Mouse (Mus musculus): ENCODE data around the gene Def8. TPM values are rescaled to one million over a fixed set of nuclear protein-coding genes. Genes with fewer than 3 reads are reported as not detected.
A peak's percentile ranks its signal among the peaks of the same experiment; 100 is the strongest.

The Def8 gene
- total RNA-seq (2022), result 10 to 100 TPM; 36.9 to 47.1 (median 38.2) TPM

GRCm38 (mm10) chr8:123423441-123423840 is at the start of gene Def8:
TSS of gene Def8 (plus strand) at chr8:123423527.
- DNase-seq (ENCODE audit: low spot score in 2 of 2), result no peak

- DNase-seq (ENCODE audit: low spot score in 2 of 2), result peak; percentile 82 to 89
These were observed 49.1 kb upstream of the Def8 start for GRCm38 (mm10) chr8:123374239-123374578.

- DNase-seq (ENCODE audit: low spot score in 2 of 2), result peak in 1 of 2 experiments; percentile 41
These were observed 47.6 kb upstream of the Def8 start for GRCm38 (mm10) chr8:123375701-123376100.

- no peak for DNase-seq (ENCODE audit: low spot score in 2 of 2)
These were observed 47.2 kb upstream of the Def8 start for GRCm38 (mm10) chr8:123376106-123376505.

- DNase-seq (ENCODE audit: low spot score in 2 of 2), result no peak
These were observed 41.6 kb upstream of the Def8 start for GRCm38 (mm10) chr8:123381711-123382110.

GRCm38 (mm10) chr8:123382516-123382915 is 40.8 kb upstream of the Def8 start:
- DNase-seq (ENCODE audit: low spot score in 2 of 2), result no peak

GRCm38 (mm10) chr8:123384883-123385540 is 38.3 kb upstream of the Def8 start:
- no peak for DNase-seq (ENCODE audit: low spot score in 2 of 2)

- DNase-seq (ENCODE audit: low spot score in 2 of 2), result no peak
These were observed 36.3 kb upstream of the Def8 start for GRCm38 (mm10) chr8:123387041-123387440.

GRCm38 (mm10) chr8:123387801-123388200 is 35.5 kb upstream of the Def8 start:
- DNase-seq (ENCODE audit: low spot score in 2 of 2), result no peak

GRCm38 (mm10) chr8:123389026-123389425 is 34.3 kb upstream of the Def8 start:
- DNase-seq (ENCODE audit: low spot score in 2 of 2), result no peak

- DNase-seq (ENCODE audit: low spot score in 2 of 2), result no peak
These were observed 25.0 kb upstream of the Def8 start for GRCm38 (mm10) chr8:123398308-123398707.

- no peak for DNase-seq (ENCODE audit: low spot score in 2 of 2)
These were observed 21.4 kb upstream of the Def8 start for GRCm38 (mm10) chr8:123401936-123402335.

- DNase-seq (ENCODE audit: low spot score in 2 of 2), result no peak
These were observed 20.5 kb upstream of the Def8 start for GRCm38 (mm10) chr8:123402730-123403326.

- DNase-seq (ENCODE audit: low spot score in 2 of 2), result no peak
These were observed 18.8 kb upstream of the Def8 start for GRCm38 (mm10) chr8:123404521-123404920.

- DNase-seq (ENCODE audit: low spot score in 2 of 2), result peak; percentile 33 to 42
These were observed 16.5 kb upstream of the Def8 start, which contains the start of gene Mc1r for GRCm38 (mm10) chr8:123406786-123407185. TSS of gene Mc1r (plus strand) at chr8:123407107.

GRCm38 (mm10) chr8:123407612-123408011 is 15.7 kb upstream of the Def8 start:
- no peak for DNase-seq (ENCODE audit: low spot score in 2 of 2)

- DNase-seq (ENCODE audit: low spot score in 2 of 2), result no peak
These were observed 14.5 kb upstream of the Def8 start for GRCm38 (mm10) chr8:123408586-123409544.

- DNase-seq (ENCODE audit: low spot score in 2 of 2), result peak in 1 of 2 experiments; percentile 30
These were observed 13.2 kb upstream of the Def8 start for GRCm38 (mm10) chr8:123410049-123410587.

- DNase-seq (ENCODE audit: low spot score in 2 of 2), result no peak
These were observed 12.5 kb upstream of the Def8 start for GRCm38 (mm10) chr8:123410788-123411187.

- DNase-seq (ENCODE audit: low spot score in 2 of 2), result no peak
These were observed 12.1 kb upstream of the Def8 start, which contains the start of gene Tubb3 for GRCm38 (mm10) chr8:123411246-123411645. TSS of gene Tubb3 (plus strand) at chr8:123411424.

- DNase-seq (ENCODE audit: low spot score in 2 of 2), result no peak
These were observed 11.5 kb upstream of the Def8 start for GRCm38 (mm10) chr8:123411781-123412327.
